Mouse (Mus musculus) bone marrow macrophage, adult 2 months (primary cell): Measurements from ENCODE around the gene Gpr62.

Experiments used
- CTCF ChIP-seq: IDR thresholded peaks from 2 replicates; pipeline ENCODE4 v1.5.1; 2012; ENCODE audit warnings: low read depth, mild to moderate bottlenecking, low read length, moderate library complexity
- POLR2A ChIP-seq: IDR thresholded peaks from 2 replicates; pipeline ENCODE4 v1.6.1; 2012; ENCODE audit warnings: mild to moderate bottlenecking, low read depth, low read length, borderline replicate concordance

GRCm38 (mm10) chr9:106459946-106460345 is 5.8 kb downstream of the Gpr62 start:
- TF ChIP-seq POLR2A (no peak), CTCF (no peak)
